Mouse (Mus musculus) right cerebral cortex, adult 18-20 months (tissue): ENCODE measurements around the gene Tfe3.
"Not testable (repeated sequence)": the region's sequence is repeated elsewhere in the genome, so short reads cannot be mapped to it uniquely, and the experiment has no call there.

Experiments
- DNase-seq: peaks from one replicate; pipeline ENCODE4 v3.0.0; 2022; ENCODE audit warnings: mixed read lengths

Tfe3 gene

GRCm38 (mm10) chrX:7762137-7762920, at the start of gene Tfe3:
TSS of gene Tfe3 (plus strand) at chrX:7762560.
- peak; percentile 93 for DNase-seq

- not testable (repeated sequence) for DNase-seq
These were observed 48.6 kb upstream of the Tfe3 start for GRCm38 (mm10) chrX:7713764-7714134.

GRCm38 (mm10) chrX:7714135-7714899, 48.0 kb upstream of the Tfe3 start, which contains the start of gene Wdr45:
TSS of gene Wdr45 (plus strand) at chrX:7714333.
- DNase-seq: peak; percentile 95

DNA sequence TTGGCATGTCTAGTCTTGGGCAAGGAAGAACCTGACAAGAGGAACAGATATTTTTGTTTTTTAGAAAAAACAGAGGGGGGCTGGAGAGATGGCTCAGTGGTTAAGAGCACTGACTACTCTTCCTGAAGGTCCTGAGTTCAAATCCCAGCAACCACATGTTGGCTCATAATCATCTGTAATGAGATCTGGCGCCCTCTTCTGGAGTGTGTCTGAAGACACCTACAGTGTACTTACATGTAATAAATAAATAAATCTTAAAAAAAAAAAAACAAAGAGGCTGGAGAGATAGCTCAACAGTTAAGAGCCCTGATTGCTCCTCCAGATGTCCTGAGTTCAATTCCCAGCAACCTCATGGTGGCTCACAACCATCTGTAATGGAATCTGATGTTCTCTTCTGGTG, 46.3 kb upstream of the Tfe3 start:
- not testable (repeated sequence) for DNase-seq

DNA sequence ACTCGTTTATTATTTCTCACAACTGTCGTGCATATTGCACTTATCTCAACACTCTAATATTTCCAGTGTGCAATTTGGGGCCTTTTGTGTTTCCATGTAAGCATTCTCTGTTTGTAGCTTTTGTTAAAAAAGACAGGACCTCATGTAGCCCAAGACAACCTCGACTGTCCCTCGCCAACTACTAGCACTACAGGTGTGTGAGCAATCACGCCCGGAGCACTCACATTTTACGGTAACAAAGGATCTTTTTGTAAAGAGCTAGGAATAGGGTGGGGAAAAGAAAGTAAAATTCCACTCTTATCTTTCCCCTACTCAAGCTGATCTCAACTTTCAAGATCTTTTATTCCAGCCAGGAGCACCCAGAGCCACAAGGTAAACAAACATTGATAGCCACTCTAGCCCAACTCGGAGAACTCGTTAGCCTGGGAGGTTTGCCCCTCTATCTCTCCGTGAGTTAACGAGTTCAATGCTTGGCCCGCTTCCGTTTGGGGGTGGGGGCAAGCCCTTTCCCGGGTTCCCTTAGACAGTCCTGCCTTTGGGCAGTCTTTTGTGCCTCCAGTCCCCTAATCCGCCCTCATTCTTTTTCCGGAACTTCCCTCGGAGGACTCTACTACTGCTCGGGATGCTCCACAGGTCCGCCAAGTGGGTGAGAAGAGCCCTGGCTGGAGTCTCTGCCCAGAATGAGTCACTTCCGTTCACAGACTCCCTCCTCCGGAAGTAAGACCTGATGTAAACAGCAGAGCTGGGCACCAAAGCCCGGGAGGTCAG, 40.7 kb upstream of the Tfe3 start, which contains the start of gene Gm45208:
Gene Gm45208, plus strand, starts transcription at position 732 of the 768 bp plus-strand sequence.
- DNase-seq: peak; percentile 70

DNA sequence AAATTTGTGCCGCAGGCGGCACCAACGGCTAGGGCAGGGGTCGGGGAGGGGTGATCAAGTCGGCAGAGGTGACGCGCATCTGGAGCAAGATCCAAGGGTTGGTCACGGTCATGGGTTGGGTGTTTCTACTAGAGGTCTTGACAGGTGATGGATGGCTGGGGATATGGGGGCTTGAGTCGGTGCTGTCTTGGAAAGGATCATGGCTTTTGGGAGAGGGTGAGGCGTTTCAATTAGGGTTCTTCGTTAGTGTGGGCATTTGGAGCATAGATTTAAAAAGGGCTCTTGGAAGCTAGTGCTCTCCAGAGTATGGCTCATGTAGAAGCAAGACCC, 40.1 kb upstream of the Tfe3 start:
- no peak for DNase-seq

- DNase-seq: no peak
These were observed 39.7 kb upstream of the Tfe3 start for GRCm38 (mm10) chrX:7722691-7723090.

GRCm38 (mm10) chrX:7724135-7724534, 38.2 kb upstream of the Tfe3 start:
- no peak for DNase-seq

GRCm38 (mm10) chrX:7725841-7726240, 36.5 kb upstream of the Tfe3 start:
- no peak for DNase-seq

GRCm38 (mm10) chrX:7727176-7727575, 35.2 kb upstream of the Tfe3 start:
- no peak for DNase-seq

DNA sequence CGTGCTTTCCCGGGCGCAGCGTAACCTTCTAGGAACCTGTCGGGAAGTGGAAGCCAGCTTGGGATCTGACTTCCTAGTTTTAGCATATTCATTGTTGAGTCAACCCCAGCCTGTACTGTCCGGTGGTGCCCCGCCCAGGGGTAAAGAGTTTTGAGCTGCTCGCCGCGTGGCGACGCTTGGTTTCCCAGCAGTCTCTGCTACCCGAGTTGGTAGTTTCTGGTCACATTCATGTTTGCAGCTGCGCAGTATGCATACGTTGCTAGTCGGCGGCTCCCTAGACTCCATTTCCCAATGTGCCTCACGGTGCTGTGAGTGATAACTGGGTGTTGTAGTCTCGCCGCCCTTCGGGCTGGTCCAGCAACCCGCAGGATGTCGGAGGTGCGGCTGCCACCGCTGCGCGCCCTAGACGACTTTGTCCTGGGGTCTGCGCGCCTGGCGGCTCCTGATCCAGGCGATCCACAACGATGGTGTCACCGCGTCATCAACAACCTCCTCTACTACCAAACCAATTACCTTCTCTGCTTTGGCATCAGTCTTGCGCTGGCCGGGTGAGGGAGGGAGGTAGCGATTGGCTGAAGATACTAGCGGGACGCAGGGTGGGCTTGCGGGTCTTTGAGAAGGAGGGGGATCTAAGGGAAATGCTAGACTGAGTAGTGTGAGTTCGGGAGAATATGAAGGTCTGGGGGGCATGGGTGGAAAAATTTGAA, 34.0 kb upstream of the Tfe3 start, which contains the start of gene Praf2:
Gene Praf2, plus strand, starts transcription at position 225 of the 707 bp plus-strand sequence.
- DNase-seq: peak; percentile 88

DNA sequence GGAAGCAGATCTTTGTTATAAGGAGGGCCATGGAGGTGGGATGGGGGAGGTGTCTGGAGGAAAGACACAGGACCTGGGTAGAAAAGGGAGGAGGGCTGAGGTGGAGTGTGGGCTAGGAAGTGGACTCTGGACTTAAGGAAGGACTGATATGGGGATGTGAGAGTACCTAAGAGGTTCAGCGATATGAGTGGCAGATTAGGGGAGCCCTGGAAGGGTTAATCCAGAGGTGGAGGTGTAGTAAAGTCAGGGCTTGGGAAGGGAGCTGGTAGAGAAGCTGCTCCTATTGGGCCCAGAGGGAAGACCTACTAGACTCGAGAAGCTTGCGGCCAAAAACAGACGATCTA, 33.5 kb upstream of the Tfe3 start:
- no peak for DNase-seq

DNA sequence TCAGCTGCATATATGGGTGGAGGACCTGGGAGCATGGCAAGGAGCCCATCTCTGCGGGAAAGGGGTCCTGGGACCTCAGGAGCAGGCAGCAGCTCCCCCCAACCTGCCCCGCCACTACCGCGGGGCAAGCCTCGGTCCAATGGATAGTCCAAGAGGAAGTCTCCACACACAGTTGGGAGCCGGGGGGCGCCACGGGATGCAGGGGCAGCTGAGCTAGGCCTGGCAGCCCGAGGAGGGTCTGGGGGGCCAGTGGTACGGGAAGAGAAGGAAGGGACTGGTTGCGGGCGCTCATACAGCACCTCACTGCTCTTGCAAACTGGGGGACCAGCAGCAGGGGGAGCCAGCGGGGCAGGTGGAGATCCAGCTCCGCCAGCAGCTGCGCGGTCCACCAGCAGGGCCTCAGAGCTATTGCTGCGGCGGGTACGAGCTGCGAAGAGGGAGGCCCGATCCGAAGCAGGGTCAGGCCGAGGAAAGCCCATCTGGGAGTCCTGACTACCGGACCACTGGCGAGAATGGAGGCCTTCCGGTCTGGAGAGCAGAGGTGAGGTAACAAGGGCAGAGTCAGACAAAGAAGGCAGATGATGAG, 28.7 kb upstream of the Tfe3 start:
- peak; percentile 52 for DNase-seq

- DNase-seq: peak; percentile 12
These were observed 22.9 kb upstream of the Tfe3 start for GRCm38 (mm10) chrX:7739336-7740081.

DNA sequence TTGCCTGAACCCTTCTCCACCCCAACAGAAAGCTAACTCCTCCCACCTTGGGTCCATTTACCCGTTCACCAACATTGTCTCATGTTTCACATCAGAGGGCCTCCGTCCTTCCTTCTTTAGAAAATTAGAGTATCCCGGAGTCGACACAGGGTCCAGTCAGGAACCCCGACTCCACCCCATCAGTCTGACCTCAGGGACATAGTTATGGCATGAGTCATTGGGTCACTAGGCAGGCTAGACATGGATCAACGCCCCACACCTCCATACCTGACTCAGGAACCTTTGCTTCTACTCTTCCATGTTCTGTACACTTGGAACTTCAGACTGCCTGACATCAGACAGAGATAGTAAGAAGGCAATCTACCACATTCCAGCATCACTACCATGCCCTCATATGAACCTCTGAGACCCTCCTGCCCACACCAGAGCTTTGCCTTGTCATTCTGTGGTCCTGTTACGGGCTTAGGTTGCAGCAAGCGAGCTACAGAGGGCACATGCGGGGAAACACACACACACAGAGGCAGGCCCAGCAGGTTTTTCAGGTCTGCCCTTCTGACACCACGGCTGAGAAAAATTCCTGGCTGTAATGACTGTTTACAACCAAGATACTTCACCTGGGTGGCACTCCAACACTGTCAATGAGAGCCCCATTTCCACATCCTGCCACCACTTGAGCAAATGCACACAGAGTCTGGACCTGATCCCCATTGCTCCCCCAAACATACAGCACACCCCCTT, 22.1 kb upstream of the Tfe3 start:
- DNase-seq: no peak

GRCm38 (mm10) chrX:7741103-7741502, 21.3 kb upstream of the Tfe3 start:
- DNase-seq: no peak

- no peak for DNase-seq
These were observed 18.9 kb upstream of the Tfe3 start for GRCm38 (mm10) chrX:7743470-7743869.

- no peak for DNase-seq
These were observed 17.4 kb upstream of the Tfe3 start for GRCm38 (mm10) chrX:7744940-7745339.

DNA sequence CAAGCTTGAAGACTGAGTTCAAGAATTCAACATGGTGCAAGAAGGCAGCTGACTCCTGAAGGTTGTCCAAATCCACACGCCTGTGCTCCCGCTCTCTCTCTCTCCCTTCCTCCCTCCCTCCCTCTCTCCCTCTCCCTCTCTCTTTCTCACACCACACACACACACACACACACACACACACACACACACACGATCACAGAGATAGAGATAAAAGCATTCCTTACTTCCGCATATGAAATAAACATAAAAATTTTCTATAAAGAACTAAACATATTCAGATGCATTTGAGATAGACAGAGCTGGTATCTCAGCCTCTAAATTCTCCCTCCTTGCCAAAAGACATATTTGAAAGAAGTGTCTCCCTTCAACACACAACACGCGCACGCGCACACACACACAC, 16.9 kb upstream of the Tfe3 start:
- DNase-seq: no peak

- DNase-seq: peak; percentile 82
These were observed 11.8 kb upstream of the Tfe3 start, which contains the start of gene Ccdc120 for GRCm38 (mm10) chrX:7750432-7751116. TSS of gene Ccdc120 (minus strand) at chrX:7750905.
